Mouse (Mus musculus) stomach, embryonic 14.5 days (tissue): ENCODE results near the gene Mdm4. TPM values are rescaled to one million over a fixed set of nuclear protein-coding genes. Genes with fewer than 3 reads are reported as not detected.

Experiments
- ATAC-seq: fragments of 200-750 bp; cut with Nextera tagmentation; 2 replicates; pipeline ENCODE4 v1.8.0; 2017; ENCODE audit warnings: low read depth, moderate TSS enrichment; ENCODE audit not compliant: insufficient number of reproducible peaks, insufficient read depth, low FRiP score
- H3K27ac ChIP-seq: fragments of 300-500 bp; sonication (generic); 2 replicates; pipeline ENCODE4 v1.5.1; 2014; ENCODE audit warnings: mild to moderate bottlenecking, low read length, moderate library complexity, mixed read lengths
- H3K27me3 ChIP-seq: fragments of 300-500 bp; sonication (generic); 2 replicates; pipeline ENCODE4 v1.6.1; 2014; ENCODE audit warnings: low read length, control low read depth, mixed read lengths; ENCODE audit not compliant: control insufficient read depth, insufficient read depth
- H3K36me3 ChIP-seq: fragments of 300-500 bp; sonication (generic); 2 replicates; pipeline ENCODE4 v1.6.1; 2014; ENCODE audit warnings: mild to moderate bottlenecking, control low read depth, low read length, moderate library complexity, mixed read lengths; ENCODE audit not compliant: control insufficient read depth, insufficient read depth
- H3K4me1 ChIP-seq: fragments of 300-500 bp; sonication (generic); 2 replicates; pipeline ENCODE4 v1.6.1; 2014; ENCODE audit warnings: low read length, control low read depth, mixed read lengths; ENCODE audit not compliant: control insufficient read depth, insufficient read depth
- H3K4me2 ChIP-seq: fragments of 300-500 bp; sonication (generic); replicated peaks from 2 replicates; pipeline ENCODE4 v1.6.1; 2014; ENCODE audit warnings: low read depth, low read length, control low read depth
- H3K4me3 ChIP-seq: fragments of 300-500 bp; sonication (generic); 2 replicates; pipeline ENCODE4 v1.5.1; 2014; ENCODE audit warnings: low read depth, low read length, control low read depth
- H3K9ac ChIP-seq: fragments of 300-500 bp; sonication (generic); replicated peaks from 2 replicates; pipeline ENCODE4 v1.6.1; 2014; ENCODE audit warnings: low read depth, mild to moderate bottlenecking, control low read depth, low read length, moderate library complexity, mixed read lengths
- H3K9me3 ChIP-seq: fragments of 300-500 bp; sonication (generic); 2 replicates; pipeline ENCODE4 v1.6.1; 2016; ENCODE audit warnings: low read depth, low read length, control low read depth; ENCODE audit not compliant: control insufficient read depth
- WGBS: fragments of 180-500 bp; shearing (Covaris S2); extraction: QIAGEN DNeasy Blood & Tissue Kit; methylation state at CpG from one replicate; pipeline ENCODE4 v1.1.7; 2014; 5-methylcytosine and 5-hydroxymethylcytosine counted together
- microRNA-seq: library from miRNA; unstranded; fragments of <30 nt; microRNA quantifications from one replicate; pipeline ENCODE4, GENCODE M21; 2016
- polyA plus RNA-seq: library from polyadenylated mRNA; unstranded; fragments of >200 nt; fragmentation: Nextera tagmentation; extraction: Ambion mirVana; gene quantifications from 2 replicates; pipeline ENCODE4 v1.2.1, GENCODE M21; 2014

The Mdm4 gene
- polyA plus RNA-seq, 1 experiment from 2014 or later = 71.6 TPM

DNA sequence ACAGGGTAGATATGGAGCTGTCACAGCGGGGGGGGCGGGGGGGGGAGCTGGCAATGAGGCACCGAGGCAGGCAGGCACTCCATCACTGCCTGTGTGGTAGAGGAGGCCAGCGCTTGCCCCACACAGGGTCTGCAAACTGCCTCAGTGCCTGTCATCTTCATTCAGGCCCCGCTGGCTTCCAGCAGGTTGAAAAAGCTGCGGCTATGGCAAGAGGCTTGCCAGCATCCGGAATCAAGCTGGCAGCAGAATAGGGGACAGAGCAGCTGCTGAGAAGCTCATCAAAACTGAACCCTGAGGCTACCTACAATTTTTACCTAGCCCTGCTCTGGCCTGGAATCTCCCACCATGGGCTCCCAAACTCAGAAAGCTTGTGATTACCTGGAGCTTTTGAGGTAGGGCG, 112.8 kb downstream of the Mdm4 start:
- no peak overlapping the region for H3K9ac ChIP-seq
- ATAC-seq = no peak
- no peak overlapping the region for H3K4me3 ChIP-seq
- H3K4me1 ChIP-seq = peaks cover 9% of the 10 kb centered on the region; the same call in 1 of the 2 replicates
- no peaks in the 10 kb centered on the region for H3K27me3 ChIP-seq
- no peaks in the 10 kb centered on the region for H3K36me3 ChIP-seq
- WGBS = 15% methylated on average over 8 of the region's 8 CpGs
- H3K4me2 ChIP-seq = no peak overlapping the region
- no peaks in the 10 kb centered on the region for H3K9me3 ChIP-seq
- H3K27ac ChIP-seq = no peak overlapping the region

DNA sequence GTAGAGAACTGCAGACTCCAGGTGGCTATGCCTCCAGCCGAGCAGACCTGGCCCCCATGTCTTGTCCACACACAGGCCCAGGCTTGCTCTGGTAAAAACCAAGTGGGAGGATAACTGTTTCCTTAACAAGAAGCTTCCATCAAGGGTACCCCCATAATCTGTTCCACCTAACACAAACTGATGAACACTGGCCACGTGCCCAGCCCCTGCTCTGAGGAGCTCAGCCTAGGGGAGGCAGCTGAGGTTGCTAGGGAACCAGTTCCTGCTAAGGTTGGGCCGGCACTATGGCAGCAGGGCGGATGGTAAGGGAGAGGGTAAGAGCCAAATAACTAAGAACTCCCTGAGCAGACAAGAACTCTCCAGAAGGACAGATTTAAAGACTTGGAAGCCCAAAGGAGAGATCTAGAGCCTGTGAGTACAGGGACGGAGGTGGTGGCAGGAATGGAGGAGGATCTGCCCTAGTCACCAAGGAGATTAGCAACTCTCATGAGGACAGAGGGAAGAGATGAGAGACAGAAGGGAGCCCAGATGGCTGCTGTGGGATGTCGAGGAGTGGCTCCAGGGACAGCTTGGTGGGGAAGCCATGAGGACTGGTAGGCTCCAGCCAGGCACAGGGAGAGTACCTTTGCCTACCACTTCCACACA, 114.4 kb downstream of the Mdm4 start:
- Histone ChIP-seq H3K36me3 (no peaks in the 10 kb centered on the region), H3K27me3 (no peaks in the 10 kb centered on the region), H3K4me3 (no peak overlapping the region), H3K9ac (no peak overlapping the region), H3K4me1 (peaks cover 9% of the 10 kb centered on the region; the same call in 1 of the 2 replicates), H3K4me2 (no peak overlapping the region), H3K27ac (no peak overlapping the region), H3K9me3 (no peaks in the 10 kb centered on the region)
- no peak for ATAC-seq
- 47% methylated on average over 6 of the region's 6 CpGs for WGBS

DNA sequence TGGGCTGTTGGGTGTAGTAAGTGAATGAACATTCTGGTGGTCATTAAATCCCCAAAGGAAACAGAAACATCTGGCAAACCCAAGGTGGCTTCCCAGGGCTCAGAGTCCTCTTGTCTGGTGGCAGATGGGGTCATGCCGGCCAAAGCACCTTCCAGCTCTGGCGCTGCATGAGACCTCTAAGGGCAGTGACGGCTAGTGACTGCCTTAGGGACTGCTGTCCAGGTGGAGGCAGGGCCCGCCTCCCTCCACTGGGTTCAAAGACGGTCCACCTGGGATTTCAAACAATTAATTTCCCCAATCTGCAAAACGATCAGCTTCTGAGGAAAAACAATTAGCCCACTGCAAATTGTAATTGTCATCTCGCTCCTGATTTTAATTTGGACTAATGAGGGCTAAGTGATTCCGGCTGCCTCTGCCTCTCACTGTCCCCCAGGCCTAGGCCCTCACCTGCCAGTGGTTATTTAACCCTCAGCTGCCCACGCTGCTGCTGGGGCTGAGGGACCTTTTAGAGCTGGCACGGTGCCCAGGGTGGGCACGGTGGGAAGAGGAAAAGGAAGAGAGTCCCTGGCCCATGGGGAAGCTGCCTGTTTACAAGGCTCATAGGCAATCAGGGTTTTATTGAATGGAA, 119.8 kb downstream of the Mdm4 start:
- Histone ChIP-seq H3K27me3 (no peaks in the 10 kb centered on the region), H3K4me3 (no peak overlapping the region), H3K9ac (no peak overlapping the region), H3K9me3 (no peaks in the 10 kb centered on the region), H3K27ac (no peak overlapping the region), H3K36me3 (no peaks in the 10 kb centered on the region), H3K4me2 (no peak overlapping the region), H3K4me1 (no peaks in the 10 kb centered on the region)
- 66% methylated on average over 11 of the region's 11 CpGs for WGBS
- no peak for ATAC-seq

DNA sequence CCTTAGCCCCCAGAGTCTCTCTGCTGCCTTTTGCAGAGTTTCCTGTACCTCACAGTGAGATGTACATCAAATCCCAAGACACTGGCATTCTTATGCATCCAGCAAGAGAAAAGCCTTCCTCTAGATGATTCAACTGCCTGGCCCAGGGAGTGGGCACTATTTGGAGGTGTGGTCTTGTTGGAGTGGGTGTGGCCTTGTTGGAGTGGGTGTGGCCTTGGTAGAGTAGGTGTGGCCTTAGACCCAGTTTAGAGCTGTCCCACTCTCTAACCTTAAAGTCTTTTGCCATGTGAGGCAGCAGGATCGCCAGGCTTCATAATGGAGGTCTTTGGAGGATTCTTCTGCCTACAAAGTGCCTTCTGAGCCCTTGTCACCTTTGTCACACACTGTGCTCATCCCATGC, 120.4 kb downstream of the Mdm4 start:
- Histone ChIP-seq H3K27ac (no peak overlapping the region), H3K9ac (no peak overlapping the region), H3K36me3 (no peaks in the 10 kb centered on the region), H3K4me2 (no peak overlapping the region), H3K9me3 (no peaks in the 10 kb centered on the region), H3K4me1 (no peaks in the 10 kb centered on the region), H3K4me3 (no peak overlapping the region), H3K27me3 (no peaks in the 10 kb centered on the region)
- WGBS = 80% methylated on average over 1 of the region's 1 CpGs
- ATAC-seq = no peak

Small RNAs within 50 kb of the gene (microRNA-seq; reads per million reads assigned to microRNA genes)
- not detected for gene Gm44300

Other genes with a start within 250 kb of the Mdm4 start
- gene Lrrn2, start 150.3 kb downstream of the Mdm4 start, polyA plus RNA-seq = 4.0 and 5.1 TPM in 2 replicates
- 10.7 and 13.8 TPM in 2 replicates for gene Pik3c2b, start 15.1 kb upstream of the Mdm4 start, polyA plus RNA-seq
- gene Ppp1r15b, start 100.6 kb upstream of the Mdm4 start, polyA plus RNA-seq = 43.2 and 45.4 TPM in 2 replicates
- gene Plekha6, start 133.6 kb upstream of the Mdm4 start, polyA plus RNA-seq = 19.8 and 21.7 TPM in 2 replicates